In the genomic region with DNA sequence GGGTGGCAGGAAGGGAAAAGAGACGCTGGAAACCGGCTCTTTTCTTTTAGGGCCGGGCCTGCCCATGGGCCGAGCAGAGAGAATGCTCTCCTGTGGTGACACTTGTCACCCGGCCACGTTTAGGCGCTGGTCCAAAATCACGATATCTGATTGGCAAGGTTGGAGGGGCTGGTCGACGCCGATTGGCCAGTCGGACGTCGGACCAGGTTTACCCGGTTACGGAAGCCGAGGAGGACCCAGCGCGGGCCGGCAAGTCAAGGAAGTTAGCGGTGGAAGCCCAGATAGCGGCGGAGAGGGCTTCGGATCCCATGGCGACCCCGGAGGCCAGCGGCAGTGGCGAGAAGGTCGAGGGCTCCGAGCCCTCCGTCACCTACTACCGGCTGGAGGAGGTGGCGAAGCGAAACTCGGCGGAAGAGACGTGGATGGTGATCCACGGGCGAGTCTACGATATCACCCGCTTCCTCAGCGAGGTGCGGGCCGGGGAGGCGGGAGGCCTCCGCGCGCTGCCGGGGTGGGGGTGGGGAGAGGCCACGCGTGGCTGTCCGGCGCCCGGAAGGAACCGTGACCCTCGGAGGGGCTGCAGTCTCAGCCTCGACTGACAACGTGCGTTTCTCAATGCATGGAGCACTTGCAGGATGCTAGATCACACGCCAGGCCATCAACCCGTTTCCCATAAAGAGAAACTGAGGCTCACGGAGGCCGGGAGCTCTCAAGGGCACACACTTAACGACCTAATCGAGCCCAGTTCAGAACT, we compare ENCODE assay signal across 7 mouse cellular contexts. TPM values are rescaled to one million over a fixed set of nuclear protein-coding genes. Genes with fewer than 3 reads are reported as not detected.
DNase-seq lines count a peak whose midpoint lies in the region; ATAC-seq lines count a peak whose summit lies in the region.

A gene (plus strand): TSS at position 237 of the 754 bp plus-strand sequence.

- 0 out of 2 replicates have a peak, but pooled peaks cover 10% of the 10 kb centered on the region for H3K4me1 ChIP-seq in intestine, embryonic 16.5 days (ENCODE audit: control insufficient read depth, insufficient read depth, low read length)
- H3K4me1 ChIP-seq in midbrain, embryonic 11.5 days (ENCODE audit: control insufficient read depth, insufficient read depth, low read length), result peaks cover 3% of the 10 kb centered on the region; the same call in 1 of the 2 replicates

- peak within 1 kb of the TSS; percentile 94 for H3K9ac ChIP-seq in intestine, embryonic 16.5 days (ENCODE audit: low read depth, low read length)
- peak within 1 kb of the TSS; percentile 91 for H3K9ac ChIP-seq in midbrain, embryonic 11.5 days (ENCODE audit: low read length)

- peak within 1 kb of the TSS; percentile 76 for H3K27ac ChIP-seq in intestine, embryonic 16.5 days (ENCODE audit: low read length)
- H3K27ac ChIP-seq in midbrain, embryonic 11.5 days (ENCODE audit: low read depth, low read length), result peak within 1 kb of the TSS; percentile 52

- under 1% methylated on average over 65 of the region's 65 CpGs for WGBS in intestine, embryonic 16.5 days
- WGBS in midbrain, embryonic 11.5 days, result 2% methylated on average over 65 of the region's 65 CpGs

- no peaks in the 10 kb centered on the region for H3K36me3 ChIP-seq in intestine, embryonic 16.5 days (ENCODE audit: control insufficient read depth, insufficient read depth, low read length)
- H3K36me3 ChIP-seq in midbrain, embryonic 11.5 days (ENCODE audit: control insufficient read depth, insufficient read depth, low read length), result peaks cover 10% of the 10 kb centered on the region

- no peaks in the 10 kb centered on the region for H3K27me3 ChIP-seq in intestine, embryonic 16.5 days (replicated peaks; ENCODE audit: control insufficient read depth, insufficient read depth, low read length)
- no peaks in the 10 kb centered on the region for H3K27me3 ChIP-seq in midbrain, embryonic 11.5 days (ENCODE audit: control insufficient read depth, insufficient read depth, low read length)

- H3K4me3 ChIP-seq in intestine, embryonic 16.5 days (ENCODE audit: low read length), result peak within 1 kb of the TSS; percentile 94
- H3K4me3 ChIP-seq in midbrain, embryonic 11.5 days (ENCODE audit: low read depth, low read length), result peak within 1 kb of the TSS; percentile 87

- no peaks in the 10 kb centered on the region for H3K9me3 ChIP-seq in intestine, embryonic 16.5 days (ENCODE audit: control insufficient read depth, low read length)
- no peaks in the 10 kb centered on the region for H3K9me3 ChIP-seq in midbrain, embryonic 11.5 days (ENCODE audit: control insufficient read depth, low read length)

- ATAC-seq in intestine, embryonic 16.5 days, result peak; percentile 92
- ATAC-seq in midbrain, embryonic 11.5 days (ENCODE audit: low FRiP score), result peak; percentile 96

- intact Hi-C loops in left cerebral cortex, postnatal 36 days (cut with DNase I), result loop anchor here (2.0 to 10.0 kb wide), 2 partner anchors 32 to 144 kb away; a partner anchor contains a TSS

- peak within 1 kb of the TSS; percentile 62 for H3K4me2 ChIP-seq in intestine, embryonic 16.5 days (ENCODE audit: low read depth, low read length)
- H3K4me2 ChIP-seq in midbrain, embryonic 11.5 days, result peak within 1 kb of the TSS; percentile 48

- DNase-seq in adrenal gland, adult 2 months, result peak; percentile 98
- peak; percentile 83 for DNase-seq in embryo, embryonic 11.5 days (ENCODE audit: low read depth, low spot score)
- DNase-seq in gastrocnemius, postnatal 4 days (ENCODE audit: low spot score in 2 of 2), result peak; percentile 85 to 93
- DNase-seq in left cerebral cortex, postnatal 36 days (ENCODE audit: low spot score in 2 of 2), result peak; percentile 94 to 95
- peak; percentile 98 for DNase-seq in midbrain, embryonic 11.5 days (ENCODE audit: low spot score, missing footprints)
- DNase-seq in skeletal muscle tissue, adult 2 months (ENCODE audit: low read depth, low spot score), result peak; percentile 96

RNA-seq across cellular contexts. Expression of the gene that starts here (rescaled TPM):
- total RNA-seq in adrenal gland, adult 2 months (2021), result 100 to 1,000 TPM; 384 to 492 TPM
- 212 and 282 TPM in 2 replicates for polyA plus RNA-seq in adrenal gland, adult 2 months (2012; rRNA removed)
- 10 to 100 TPM; 38.2 to 40.8 TPM for total RNA-seq in gastrocnemius, postnatal 4 days (2021)
- 155 and 177 TPM in 2 replicates for polyA plus RNA-seq in intestine, embryonic 16.5 days (2015; fragmentation: Nextera tagmentation; extraction: Ambion mirVana)
- total RNA-seq in left cerebral cortex, postnatal 36 days (2021), result 10 to 100 TPM; 88.3 to 91.7 TPM
- 177 and 192 TPM in 2 replicates for polyA plus RNA-seq in midbrain, embryonic 11.5 days (2014; fragmentation: Nextera tagmentation; extraction: Ambion mirVana)

Comparison
In these comparisons a context has a peak if more than half of its experiments do, and no peak if none do; other contexts are left out.
1. Peak in every context shown above with its lines: DNase-seq, ATAC-seq, H3K4me3 ChIP-seq and H3K27ac ChIP-seq.
2. RNA of the gene that starts here (total RNA-seq): 384 to 492 TPM in adrenal gland, adult 2 months; 88.3 to 91.7 TPM in left cerebral cortex, postnatal 36 days and 38.2 to 40.8 TPM in gastrocnemius, postnatal 4 days; every median in the first group is over 4 times any median in the second.